Mouse (Mus musculus) CD8-positive naive resting alpha-beta T cell, adult 57 days (primary cell): Measurements from ENCODE around the gene Ect2. TPM values are rescaled to one million over a fixed set of nuclear protein-coding genes. Genes with fewer than 3 reads are reported as not detected.

Experiments used
- total RNA-seq: library from RNA; stranded (reverse); gene quantifications from one replicate; pipeline ENCODE4 v1.2.4, GENCODE M21; 2023

Gene Ect2
- total RNA-seq = 4.3 TPM

DNA sequence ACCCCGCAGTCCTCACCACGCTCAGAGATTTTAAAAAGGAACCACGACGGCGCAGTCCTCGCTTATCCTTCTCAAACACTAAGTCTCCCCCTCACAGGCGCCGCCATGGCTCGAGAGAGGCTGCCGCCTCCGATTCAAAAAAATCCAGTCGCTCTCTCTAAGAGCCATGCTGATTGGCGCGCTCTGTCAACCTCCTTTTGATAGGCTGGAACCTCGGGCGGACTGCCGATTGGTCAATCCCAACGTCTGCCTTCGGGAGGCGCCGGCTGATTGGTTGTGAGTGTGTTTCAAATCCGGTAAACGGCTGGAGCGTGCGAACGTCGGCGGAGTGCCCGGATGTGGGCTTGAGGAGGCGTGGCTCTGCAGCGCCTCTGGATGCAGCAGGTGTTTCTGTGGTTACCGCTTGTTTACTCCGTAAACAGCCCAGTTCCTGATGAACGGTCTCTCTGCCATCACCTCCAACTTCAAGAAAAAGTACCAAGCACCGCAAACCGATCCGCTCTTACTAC lies at the start of gene Ect2:
TSS of gene Ect2 (minus strand) at position 178 of the 509 bp plus-strand sequence.

GRCm38 (mm10) chr3:27182733-27183600 lies 29.3 kb upstream of the Ect2 start, which contains the start of gene Nceh1:
TSS of gene Nceh1 (plus strand) at chr3:27182965.

Other genes with a start within 250 kb of the Ect2 start
- gene Nceh1, start 29.1 kb upstream of the Ect2 start, total RNA-seq = 18.9 TPM
- 10.8 TPM for gene Tnfsf10, start 163.2 kb upstream of the Ect2 start, total RNA-seq
- gene Ghsr, start 217.5 kb upstream of the Ect2 start, total RNA-seq = not detected